Mouse (Mus musculus): ENCODE measurements around the gene Lrmp.

GRCm38 (mm10) chr6:145176474-145176873 lies 61.0 kb downstream of the Lrmp start:
- TF ChIP-seq CTCF (IDR thresholded peaks at IDR 0.05; ENCODE audit: insufficient read depth, low read length) = no peak
- TF ChIP-seq POLR2A (IDR thresholded peaks at IDR 0.05; ENCODE audit: borderline replicate concordance, extremely low read depth, low read depth, low read length) = no peak

Data from lung, adult 2 months (tissue).